Mouse (Mus musculus): ENCODE measurements at regions not wholly inside any gene's neighbourhood (a gene's known extent, or its start where the extent isn't known, plus 50 kb on each side); places are given as distances from the start of the nearest gene placed in this dataset.

- H3K4me1 ChIP-seq (ENCODE audit: control insufficient read depth, insufficient read depth) = no peaks in the 10 kb centered on the region
- H3K36me3 ChIP-seq (replicated peaks; ENCODE audit: control insufficient read depth, insufficient read depth, low read length) = no peaks in the 10 kb centered on the region
- ATAC-seq (ENCODE audit: insufficient read depth, low read depth) = no peak
- no peak overlapping the region for H3K27ac ChIP-seq (ENCODE audit: low read depth)
- DNase-seq (ENCODE audit: low spot score) = no peak
- 70% methylated on average over 5 of the region's 5 CpGs for WGBS
- no peaks in the 10 kb centered on the region for H3K9me3 ChIP-seq (replicated peaks; ENCODE audit: control insufficient read depth, low read length)
- H3K4me2 ChIP-seq (ENCODE audit: low read depth, low read length) = no peak overlapping the region
- H3K4me3 ChIP-seq (ENCODE audit: low read depth, low read length) = no peak overlapping the region
- H3K9ac ChIP-seq (replicated peaks; ENCODE audit: low read depth, low read length) = no peak overlapping the region
- H3K27me3 ChIP-seq (ENCODE audit: control insufficient read depth, insufficient read depth, low read length) = no peaks in the 10 kb centered on the region
- TF ChIP-seq EP300 (IDR thresholded peaks at IDR 0.05; ENCODE audit: low read depth) = no peak
- no peak for TF ChIP-seq CTCF (IDR thresholded peaks at IDR 0.05; ENCODE audit: low read depth)
Measured at GRCm38 (mm10) chr10:44936976-44937500, 130.0 kb upstream of the Prep start.

- no peaks in the 10 kb centered on the region for H3K4me1 ChIP-seq (ENCODE audit: control insufficient read depth, insufficient read depth)
- H3K9me3 ChIP-seq (replicated peaks; ENCODE audit: control insufficient read depth, low read length) = no peaks in the 10 kb centered on the region
- no peak overlapping the region for H3K4me3 ChIP-seq (ENCODE audit: low read depth, low read length)
- no peaks in the 10 kb centered on the region for H3K27me3 ChIP-seq (ENCODE audit: control insufficient read depth, insufficient read depth, low read length)
- H3K9ac ChIP-seq (replicated peaks; ENCODE audit: low read depth, low read length) = no peak overlapping the region
- DNase-seq (ENCODE audit: low spot score) = no peak
- no peak overlapping the region for H3K27ac ChIP-seq (ENCODE audit: low read depth)
- no peaks in the 10 kb centered on the region for H3K36me3 ChIP-seq (replicated peaks; ENCODE audit: control insufficient read depth, insufficient read depth, low read length)
- ATAC-seq (ENCODE audit: insufficient read depth, low read depth) = no peak
- 84% methylated on average over 2 of the region's 2 CpGs for WGBS
- TF ChIP-seq EP300 (IDR thresholded peaks at IDR 0.05; ENCODE audit: low read depth) (no peak), CTCF (IDR thresholded peaks at IDR 0.05; ENCODE audit: low read depth) (no peak)
- no peak overlapping the region for H3K4me2 ChIP-seq (ENCODE audit: low read depth, low read length)
Measured at GRCm38 (mm10) chr10:44930796-44931195, 136.2 kb upstream of the Prep start.

- ATAC-seq (ENCODE audit: insufficient read depth, low read depth) = no peak
- H3K27ac ChIP-seq (ENCODE audit: low read depth) = no peak overlapping the region
- no peaks in the 10 kb centered on the region for H3K27me3 ChIP-seq (ENCODE audit: control insufficient read depth, insufficient read depth, low read length)
- H3K9ac ChIP-seq (replicated peaks; ENCODE audit: low read depth, low read length) = no peak overlapping the region
- no peaks in the 10 kb centered on the region for H3K4me1 ChIP-seq (ENCODE audit: control insufficient read depth, insufficient read depth)
- no peak for DNase-seq (ENCODE audit: low spot score)
- H3K36me3 ChIP-seq (replicated peaks; ENCODE audit: control insufficient read depth, insufficient read depth, low read length) = no peaks in the 10 kb centered on the region
- no peak overlapping the region for H3K4me3 ChIP-seq (ENCODE audit: low read depth, low read length)
- no peak for TF ChIP-seq EP300 (IDR thresholded peaks at IDR 0.05; ENCODE audit: low read depth)
- WGBS = 75% methylated on average over 8 of the region's 8 CpGs
- H3K9me3 ChIP-seq (replicated peaks; ENCODE audit: control insufficient read depth, low read length) = no peaks in the 10 kb centered on the region
- no peak overlapping the region for H3K4me2 ChIP-seq (ENCODE audit: low read depth, low read length)
Measured at GRCm38 (mm10) chr10:44913751-44914388, 153.1 kb upstream of the Prep start.

GRCm38 (mm10) chr10:44904520-44904919 is 162.5 kb upstream of the Prep start:
- ATAC-seq (ENCODE audit: insufficient read depth, low read depth) = no peak
- 94% methylated on average over 4 of the region's 4 CpGs for WGBS
- Histone ChIP-seq H3K9me3 (replicated peaks; ENCODE audit: control insufficient read depth, low read length) (no peaks in the 10 kb centered on the region), H3K4me1 (ENCODE audit: control insufficient read depth, insufficient read depth) (no peaks in the 10 kb centered on the region), H3K27me3 (ENCODE audit: control insufficient read depth, insufficient read depth, low read length) (no peaks in the 10 kb centered on the region), H3K9ac (replicated peaks; ENCODE audit: low read depth, low read length) (no peak overlapping the region), H3K27ac (ENCODE audit: low read depth) (no peak overlapping the region), H3K36me3 (replicated peaks; ENCODE audit: control insufficient read depth, insufficient read depth, low read length) (no peaks in the 10 kb centered on the region), H3K4me2 (ENCODE audit: low read depth, low read length) (no peak overlapping the region), H3K4me3 (ENCODE audit: low read depth, low read length) (no peak overlapping the region)
- TF ChIP-seq CTCF (IDR thresholded peaks at IDR 0.05; ENCODE audit: low read depth) (no peak), EP300 (IDR thresholded peaks at IDR 0.05; ENCODE audit: low read depth) (no peak)
- DNase-seq (ENCODE audit: low spot score) = no peak

GRCm38 (mm10) chr10:44901203-44901602 is 165.8 kb upstream of the Prep start:
- no peak overlapping the region for H3K27ac ChIP-seq (ENCODE audit: low read depth)
- H3K27me3 ChIP-seq (ENCODE audit: control insufficient read depth, insufficient read depth, low read length) = no peaks in the 10 kb centered on the region
- TF ChIP-seq CTCF (IDR thresholded peaks at IDR 0.05; ENCODE audit: low read depth) = no peak
- no peak for DNase-seq (ENCODE audit: low spot score)
- no peak overlapping the region for H3K9ac ChIP-seq (replicated peaks; ENCODE audit: low read depth, low read length)
- H3K4me1 ChIP-seq (ENCODE audit: control insufficient read depth, insufficient read depth) = no peaks in the 10 kb centered on the region
- 85% methylated on average over 2 of the region's 2 CpGs for WGBS
- ATAC-seq (ENCODE audit: insufficient read depth, low read depth) = no peak
- no peak overlapping the region for H3K4me3 ChIP-seq (ENCODE audit: low read depth, low read length)
- no peak overlapping the region for H3K4me2 ChIP-seq (ENCODE audit: low read depth, low read length)
- H3K9me3 ChIP-seq (replicated peaks; ENCODE audit: control insufficient read depth, low read length) = no peaks in the 10 kb centered on the region
- no peaks in the 10 kb centered on the region for H3K36me3 ChIP-seq (replicated peaks; ENCODE audit: control insufficient read depth, insufficient read depth, low read length)

GRCm38 (mm10) chr10:44892124-44892523 is 174.9 kb upstream of the Prep start:
- H3K4me2 ChIP-seq (ENCODE audit: low read depth, low read length) = no peak overlapping the region
- no peaks in the 10 kb centered on the region for H3K9me3 ChIP-seq (replicated peaks; ENCODE audit: control insufficient read depth, low read length)
- ATAC-seq (ENCODE audit: insufficient read depth, low read depth) = no peak
- H3K4me3 ChIP-seq (ENCODE audit: low read depth, low read length) = no peak overlapping the region
- DNase-seq (ENCODE audit: low spot score) = no peak
- no peaks in the 10 kb centered on the region for H3K36me3 ChIP-seq (replicated peaks; ENCODE audit: control insufficient read depth, insufficient read depth, low read length)
- TF ChIP-seq CTCF (IDR thresholded peaks at IDR 0.05; ENCODE audit: low read depth) (no peak), EP300 (IDR thresholded peaks at IDR 0.05; ENCODE audit: low read depth) (no peak)
- no peaks in the 10 kb centered on the region for H3K27me3 ChIP-seq (ENCODE audit: control insufficient read depth, insufficient read depth, low read length)
- H3K27ac ChIP-seq (ENCODE audit: low read depth) = no peak overlapping the region
- no peaks in the 10 kb centered on the region for H3K4me1 ChIP-seq (ENCODE audit: control insufficient read depth, insufficient read depth)
- H3K9ac ChIP-seq (replicated peaks; ENCODE audit: low read depth, low read length) = no peak overlapping the region
- 53% methylated on average over 6 of the region's 6 CpGs for WGBS
